Mouse (Mus musculus) CH12.LX (cell line): Measurements from ENCODE around the gene Gm9817.

Source experiments
- CTCF ChIP-seq, 2 experiments: IDR thresholded peaks in 1 of 2; conservative IDR thresholded peaks in 1 of 2; 2 replicates each; pipeline ENCODE4 v1.5.1; 2011 to 2012; ENCODE audit warnings: low read depth in 2 of 2, low read length in 2 of 2, improper control_type of control experiment in 1 of 2, inconsistent platforms in 1 of 2, mild to moderate bottlenecking in 1 of 2, moderate library complexity in 1 of 2
- GABPA ChIP-seq: IDR thresholded peaks from 2 replicates; pipeline ENCODE4 v1.6.1; 2012; ENCODE audit warnings: low read depth, low read length, improper control_type of control experiment, inconsistent platforms; ENCODE audit not compliant: insufficient replicate concordance
- MYC ChIP-seq: IDR thresholded peaks from 2 replicates; pipeline ENCODE4 v1.6.1; 2011; ENCODE audit warnings: low read depth, mild to moderate bottlenecking, improper control_type of control experiment, low read length
- POLR2A ChIP-seq: IDR thresholded peaks from 2 replicates; pipeline ENCODE4 v1.6.1; 2011; ENCODE audit warnings: low read depth, mild to moderate bottlenecking, improper control_type of control experiment, low read length
- RCOR1 ChIP-seq: conservative IDR thresholded peaks from 2 replicates; pipeline ENCODE4 v1.6.1; 2012; ENCODE audit warnings: low read depth, mild to moderate bottlenecking, inconsistent platforms, low read length, improper control_type of control experiment
- ZC3H11A ChIP-seq: IDR thresholded peaks from 2 replicates; pipeline ENCODE4 v1.6.1; 2012; ENCODE audit warnings: low read depth, mild to moderate bottlenecking, inconsistent platforms, low read length, improper control_type of control experiment
- ZMIZ1 ChIP-seq: IDR thresholded peaks from 2 replicates; pipeline ENCODE4 v1.6.1; 2012; ENCODE audit warnings: low read depth, mild to moderate bottlenecking, inconsistent platforms, low read length, improper control_type of control experiment

DNA sequence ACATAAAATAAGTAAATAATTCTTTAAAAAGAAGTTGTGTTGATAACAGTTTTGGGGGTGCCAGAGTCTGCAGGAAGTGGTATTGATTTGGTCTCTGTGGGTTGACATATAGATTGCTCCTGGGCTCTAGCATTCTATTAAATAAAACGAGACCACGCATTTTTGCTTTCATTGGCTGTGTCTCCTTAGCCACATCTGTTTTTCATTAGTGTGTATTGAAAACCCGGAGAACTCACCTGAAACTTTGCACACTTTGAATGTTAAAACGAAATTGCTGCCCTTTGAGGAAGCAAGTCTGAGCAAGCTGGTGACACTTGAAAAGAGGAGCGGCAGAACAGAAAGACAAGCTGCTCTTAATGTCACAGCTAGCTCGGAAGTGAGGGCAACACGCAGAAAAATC, 43.7 kb upstream of the Gm9817 start:
- TF ChIP-seq MYC (no peak), RCOR1 (no peak), POLR2A (no peak), ZMIZ1 (no peak), ZC3H11A (no peak), CTCF (conservative IDR thresholded peaks at IDR 0.05 in 1 of 2, IDR thresholded peaks at IDR 0.05 in 1 of 2; ENCODE audit: low read depth in 2 of 2, low read length in 2 of 2) (no peak), GABPA (no peak)
